Mouse (Mus musculus) adrenal gland, postnatal 14 days (tissue): ENCODE measurements at regions not wholly inside any gene's neighbourhood (a gene's known extent, or its start where the extent isn't known, plus 50 kb on each side); places are given as distances from the start of the nearest gene placed in this dataset.

Source experiments
- DNase-seq: peaks from one replicate; pipeline ENCODE4 v3.0.0; 2021; ENCODE audit warnings: mixed read lengths

DNA sequence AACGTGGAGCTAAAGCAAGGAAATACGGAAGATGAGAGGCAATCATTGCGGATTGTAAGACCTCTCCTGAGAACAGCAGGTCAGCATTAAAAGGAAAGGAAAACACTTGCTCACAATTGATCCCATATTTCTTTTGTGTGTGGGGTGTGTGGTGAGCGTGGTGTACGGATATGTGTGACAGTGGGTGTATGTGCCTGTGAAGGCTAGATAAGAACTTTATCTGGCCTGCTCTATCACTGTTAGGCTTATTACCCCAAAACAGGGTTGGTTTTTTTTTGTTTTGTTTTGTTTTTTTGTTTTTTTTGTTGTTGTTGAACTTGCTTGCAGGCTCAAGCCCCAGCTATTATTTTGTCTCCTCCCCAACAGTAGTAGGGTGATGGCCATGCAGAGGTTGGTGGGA lies 102.5 kb downstream of the Uchl5 start:
- DNase-seq: no peak

DNA sequence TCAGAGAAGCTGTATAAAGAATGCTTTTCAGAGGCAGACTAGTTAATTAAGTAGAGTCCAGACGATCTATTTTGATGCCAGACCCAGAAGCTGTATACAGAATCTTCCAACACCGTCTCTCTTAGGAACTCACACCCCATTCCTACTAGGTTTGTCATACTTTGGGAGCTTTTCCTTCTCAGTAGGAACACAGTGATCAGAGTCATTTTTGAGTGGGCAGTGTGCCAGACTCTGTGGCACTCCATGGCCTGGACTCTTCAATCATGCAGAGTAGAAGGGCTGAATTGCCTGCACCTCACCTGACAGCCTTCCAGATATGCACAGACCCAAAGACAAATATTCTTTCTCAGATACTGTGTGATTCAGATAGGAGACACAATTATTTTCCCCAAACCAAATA lies 101.2 kb downstream of the Uchl5 start:
- DNase-seq: peak; percentile 66

- DNase-seq: no peak
Measured at GRCm38 (mm10) chr1:143860319-143860718, 83.2 kb downstream of the Uchl5 start.

DNA sequence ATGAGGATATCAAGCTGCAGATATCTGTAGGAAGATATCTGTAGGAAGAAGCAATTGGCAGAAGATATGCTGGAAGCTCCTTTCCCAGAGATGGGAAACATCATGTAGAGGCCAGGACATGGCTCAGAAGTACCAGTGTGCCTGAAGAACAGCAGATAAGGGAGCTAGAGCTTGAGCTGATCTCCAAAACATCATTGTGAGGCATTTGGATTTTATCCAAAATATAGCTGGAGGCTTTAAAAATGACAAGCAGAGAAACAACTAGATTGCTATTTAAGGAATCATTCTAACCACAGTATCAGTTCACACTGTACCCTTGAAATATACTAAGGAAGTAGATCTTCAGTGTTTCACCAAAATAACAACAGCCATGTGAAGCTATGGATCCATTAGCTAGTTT lies 81.5 kb downstream of the Uchl5 start:
- DNase-seq: no peak
